Mouse (Mus musculus): ENCODE measurements around the gene Tas2r137.

DNA sequence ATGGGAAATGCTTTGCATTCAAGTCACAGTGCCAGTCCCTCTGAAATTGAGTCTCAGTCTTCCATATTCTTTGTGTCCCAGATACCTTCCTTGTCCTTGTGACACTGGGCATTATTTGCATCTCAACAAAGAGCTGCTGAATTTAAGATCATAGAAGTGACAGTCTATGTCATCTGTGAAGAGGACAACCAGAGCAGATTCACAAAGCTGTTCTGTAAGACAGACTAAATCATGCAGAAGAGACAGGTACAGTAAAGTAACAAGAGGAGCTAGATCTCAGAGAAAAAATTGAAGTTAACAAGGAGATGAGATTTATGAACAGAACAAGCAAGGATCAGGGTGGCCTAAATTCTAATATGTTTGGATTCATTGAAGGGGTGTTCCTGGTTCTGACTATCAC, at the start of gene Tas2r137:
- TF ChIP-seq CTCF (IDR thresholded peaks at IDR 0.05; ENCODE audit: low read depth, low read length) (no peak), POLR2A (IDR thresholded peaks at IDR 0.05; ENCODE audit: extremely low read depth, insufficient read depth, low read length) (no peak)
